Mouse (Mus musculus) E14TG2a.4 (cell line): Measurements from ENCODE around the gene Igflr1.

Experiments
- CTCF ChIP-seq: conservative IDR thresholded peaks from 2 replicates; pipeline ENCODE4 v1.5.1; 2014; ENCODE audit warnings: low read length
- NANOG ChIP-seq: IDR thresholded peaks from 2 replicates; pipeline ENCODE4 v1.6.1; 2014; ENCODE audit warnings: borderline replicate concordance, low read length, mixed read lengths

- TF ChIP-seq CTCF (no peak), NANOG (no peak)
These were observed 33.9 kb upstream of the Igflr1 start for GRCm38 (mm10) chr7:30531291-30531815.
